Mouse (Mus musculus) lung, postnatal 0 days (tissue): Measurements from ENCODE around the gene Avpi1.
"Not testable (repeated sequence)": the region's sequence is repeated elsewhere in the genome, so short reads cannot be mapped to it uniquely, and the experiment has no call there.

Source experiments
- CTCF ChIP-seq: IDR thresholded peaks from 2 replicates; pipeline ENCODE4 v1.5.1; 2016; ENCODE audit warnings: antibody characterized with exemption, mild to moderate bottlenecking
- EP300 ChIP-seq: IDR thresholded peaks from 2 replicates; pipeline ENCODE4 v1.6.1; 2016; ENCODE audit warnings: antibody characterized with exemption, mild to moderate bottlenecking, control low read depth

DNA sequence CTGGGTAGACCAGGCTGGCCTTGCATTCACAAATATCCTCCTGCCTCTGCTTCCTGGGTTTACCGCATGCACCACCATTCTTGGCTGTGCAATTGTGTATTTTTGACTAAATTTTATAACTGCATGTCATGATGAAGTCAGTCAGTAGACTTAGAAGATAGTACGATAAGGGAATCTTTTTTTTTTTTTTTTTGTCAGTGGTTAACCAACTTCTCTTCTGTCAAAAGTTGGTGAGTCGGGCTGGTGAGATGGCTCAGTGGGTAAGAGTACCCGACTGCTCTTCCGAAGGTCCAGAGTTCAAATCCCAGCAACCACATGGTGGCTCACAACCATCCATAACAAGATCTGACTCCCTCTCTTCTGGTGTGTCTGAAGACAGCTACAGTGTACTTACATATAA is 47.2 kb downstream of the Avpi1 start:
- TF ChIP-seq CTCF, EP300: not testable (repeated sequence)
